Mouse (Mus musculus): ENCODE results near the gene 1700001C19Rik.

- no peak for TF ChIP-seq CTCF (IDR thresholded peaks at IDR 0.05; ENCODE audit: extremely low read depth, insufficient read depth, insufficient read length, insufficient replicate concordance)
- TF ChIP-seq POLR2A (IDR thresholded peaks at IDR 0.05; ENCODE audit: low read depth, low read length) = no peak
Observed at GRCm38 (mm10) chr17:47465016-47465415, 27.8 kb upstream of the 1700001C19Rik start.

Data from spleen, adult 2 months (tissue).